Mouse (Mus musculus): ENCODE measurements around the gene Faap20. TPM values are rescaled to one million over a fixed set of nuclear protein-coding genes. Genes with fewer than 3 reads are reported as not detected.
A peak's percentile ranks its signal among the peaks of the same experiment; 100 is the strongest.

The Faap20 gene
- polyA plus RNA-seq, 1 experiment from 2014 or later = 70.1 TPM

- 74% methylated on average over 5 of the region's 5 CpGs for WGBS
- ATAC-seq = no peak
- H3K27ac ChIP-seq (ENCODE audit: low read length) = no peak overlapping the region
- no peaks in the 10 kb centered on the region for H3K36me3 ChIP-seq (ENCODE audit: control insufficient read depth, insufficient read depth, low read length)
- no peak overlapping the region for H3K4me2 ChIP-seq (ENCODE audit: low read length)
- no peaks in the 10 kb centered on the region for H3K9me3 ChIP-seq (replicated peaks; ENCODE audit: control insufficient read depth, low read length, poor library complexity, severe bottlenecking)
- no peak overlapping the region for H3K4me3 ChIP-seq (ENCODE audit: low read depth, low read length)
- H3K9ac ChIP-seq (ENCODE audit: low read depth, low read length) = no peak overlapping the region
- H3K4me1 ChIP-seq (ENCODE audit: control insufficient read depth, insufficient read depth, low read length) = peaks cover 6% of the 10 kb centered on the region; the same call in 1 of the 2 replicates
- H3K27me3 ChIP-seq (ENCODE audit: control insufficient read depth, insufficient read depth, low read depth, low read length) = no peaks in the 10 kb centered on the region
These were observed 23.7 kb upstream of the Faap20 start for GRCm38 (mm10) chr4:155225918-155226317.

GRCm38 (mm10) chr4:155227986-155228385 is 21.6 kb upstream of the Faap20 start:
- H3K36me3 ChIP-seq (ENCODE audit: control insufficient read depth, insufficient read depth, low read length) = no peaks in the 10 kb centered on the region
- no peak overlapping the region for H3K9ac ChIP-seq (ENCODE audit: low read depth, low read length)
- H3K27ac ChIP-seq (ENCODE audit: low read length) = no peak overlapping the region
- no peaks in the 10 kb centered on the region; the same call in 1 of the 2 replicates for H3K4me1 ChIP-seq (ENCODE audit: control insufficient read depth, insufficient read depth, low read length)
- H3K4me2 ChIP-seq (ENCODE audit: low read length) = no peak overlapping the region
- no peak overlapping the region for H3K4me3 ChIP-seq (ENCODE audit: low read depth, low read length)
- WGBS = 89% methylated on average over 4 of the region's 4 CpGs
- no peaks in the 10 kb centered on the region for H3K9me3 ChIP-seq (replicated peaks; ENCODE audit: control insufficient read depth, low read length, poor library complexity, severe bottlenecking)
- H3K27me3 ChIP-seq (ENCODE audit: control insufficient read depth, insufficient read depth, low read depth, low read length) = no peaks in the 10 kb centered on the region
- no peak for ATAC-seq

DNA sequence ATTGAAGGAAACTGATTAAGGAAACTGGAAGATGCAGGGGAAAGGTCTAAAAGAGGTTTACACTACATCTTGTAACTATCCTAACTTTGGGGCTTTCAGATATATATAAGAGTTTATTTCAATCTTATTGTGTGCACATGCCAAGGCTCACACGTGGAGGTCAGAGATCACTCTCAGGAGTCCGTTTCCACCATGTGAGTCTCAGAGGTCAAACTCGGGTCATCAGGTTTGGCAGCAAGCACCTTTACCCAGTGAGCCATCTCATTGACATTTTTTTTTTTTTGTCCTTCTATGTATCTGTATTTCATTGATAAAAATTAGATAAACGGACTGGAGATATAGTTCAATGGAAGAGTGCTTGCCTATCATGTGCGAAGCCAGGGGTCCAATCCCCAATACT is 21.1 kb upstream of the Faap20 start:
- Histone ChIP-seq H3K4me3 (ENCODE audit: low read depth, low read length) (no peak overlapping the region), H3K27me3 (ENCODE audit: control insufficient read depth, insufficient read depth, low read depth, low read length) (no peaks in the 10 kb centered on the region), H3K4me1 (ENCODE audit: control insufficient read depth, insufficient read depth, low read length) (no peaks in the 10 kb centered on the region; the same call in 1 of the 2 replicates), H3K27ac (ENCODE audit: low read length) (no peak overlapping the region), H3K36me3 (ENCODE audit: control insufficient read depth, insufficient read depth, low read length) (no peaks in the 10 kb centered on the region), H3K9me3 (replicated peaks; ENCODE audit: control insufficient read depth, low read length, poor library complexity, severe bottlenecking) (no peaks in the 10 kb centered on the region), H3K4me2 (ENCODE audit: low read length) (no peak overlapping the region), H3K9ac (ENCODE audit: low read depth, low read length) (no peak overlapping the region)
- ATAC-seq = no peak
- WGBS = 84% methylated on average over 5 of the region's 5 CpGs

DNA sequence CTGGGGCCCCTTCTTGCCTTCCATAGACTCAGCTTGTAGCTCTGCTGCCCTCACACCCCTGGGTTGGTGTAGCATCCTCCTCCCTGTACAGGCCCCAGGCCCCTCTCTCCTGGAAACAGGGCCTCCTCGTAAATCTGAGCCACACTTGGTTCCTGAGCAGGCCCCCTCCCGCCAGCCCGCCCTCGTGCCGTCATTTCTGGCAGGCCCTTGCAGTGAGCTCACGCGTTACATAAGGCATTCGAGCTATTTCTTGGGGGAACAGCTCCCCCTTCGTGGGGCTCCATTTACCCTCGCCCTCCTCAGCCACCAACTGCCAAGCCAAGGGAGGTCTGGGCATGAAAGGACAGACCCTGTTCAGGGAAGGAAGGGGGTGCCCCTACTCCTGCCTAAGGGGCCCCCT is 15.7 kb upstream of the Faap20 start:
- no peaks in the 10 kb centered on the region for H3K9me3 ChIP-seq (replicated peaks; ENCODE audit: control insufficient read depth, low read length, poor library complexity, severe bottlenecking)
- H3K27me3 ChIP-seq (ENCODE audit: control insufficient read depth, insufficient read depth, low read depth, low read length) = no peaks in the 10 kb centered on the region
- no peak for ATAC-seq
- H3K4me1 ChIP-seq (ENCODE audit: control insufficient read depth, insufficient read depth, low read length) = peaks cover 26% of the 10 kb centered on the region
- H3K36me3 ChIP-seq (ENCODE audit: control insufficient read depth, insufficient read depth, low read length) = no peaks in the 10 kb centered on the region
- H3K9ac ChIP-seq (ENCODE audit: low read depth, low read length) = peak overlapping the region; percentile 18; the same call in 1 of the 2 replicates
- H3K4me3 ChIP-seq (ENCODE audit: low read depth, low read length) = no peak overlapping the region
- peak overlapping the region; percentile 91 for H3K27ac ChIP-seq (ENCODE audit: low read length)
- WGBS = 32% methylated on average over 10 of the region's 10 CpGs
- H3K4me2 ChIP-seq (ENCODE audit: low read length) = no peak overlapping the region

GRCm38 (mm10) chr4:155234371-155235310 is 15.0 kb upstream of the Faap20 start:
- Histone ChIP-seq H3K36me3 (ENCODE audit: control insufficient read depth, insufficient read depth, low read length) (no peaks in the 10 kb centered on the region), H3K4me2 (ENCODE audit: low read length) (peak overlapping the region; percentile 47), H3K27me3 (ENCODE audit: control insufficient read depth, insufficient read depth, low read depth, low read length) (no peaks in the 10 kb centered on the region), H3K27ac (ENCODE audit: low read length) (peak overlapping the region; percentile 91), H3K9me3 (replicated peaks; ENCODE audit: control insufficient read depth, low read length, poor library complexity, severe bottlenecking) (no peaks in the 10 kb centered on the region), H3K4me3 (ENCODE audit: low read depth, low read length) (no peak overlapping the region), H3K9ac (ENCODE audit: low read depth, low read length) (peak overlapping the region; percentile 50), H3K4me1 (ENCODE audit: control insufficient read depth, insufficient read depth, low read length) (peaks cover 26% of the 10 kb centered on the region)
- ATAC-seq = peak; percentile 29; the same call in 1 of the 2 replicates
- WGBS = 64% methylated on average over 8 of the region's 8 CpGs

- 10% methylated on average over 18 of the region's 18 CpGs for WGBS
- H3K9me3 ChIP-seq (replicated peaks; ENCODE audit: control insufficient read depth, low read length, poor library complexity, severe bottlenecking) = no peaks in the 10 kb centered on the region
- peak overlapping the region; percentile 47 for H3K4me2 ChIP-seq (ENCODE audit: low read length)
- H3K4me1 ChIP-seq (ENCODE audit: control insufficient read depth, insufficient read depth, low read length) = peaks cover 26% of the 10 kb centered on the region
- H3K36me3 ChIP-seq (ENCODE audit: control insufficient read depth, insufficient read depth, low read length) = no peaks in the 10 kb centered on the region
- H3K27me3 ChIP-seq (ENCODE audit: control insufficient read depth, insufficient read depth, low read depth, low read length) = no peaks in the 10 kb centered on the region
- 0 out of 2 replicates have a peak overlapping the region, but pooled peaks have one; percentile 7 for H3K4me3 ChIP-seq (ENCODE audit: low read depth, low read length)
- peak; percentile 88 for ATAC-seq
- peak overlapping the region; percentile 68 for H3K9ac ChIP-seq (ENCODE audit: low read depth, low read length)
- H3K27ac ChIP-seq (ENCODE audit: low read length) = peak overlapping the region; percentile 91
These were observed 14.1 kb upstream of the Faap20 start for GRCm38 (mm10) chr4:155235311-155236119.

- H3K4me3 ChIP-seq (ENCODE audit: low read depth, low read length) = no peak overlapping the region
- no peak for ATAC-seq
- H3K9ac ChIP-seq (ENCODE audit: low read depth, low read length) = no peak overlapping the region
- H3K4me1 ChIP-seq (ENCODE audit: control insufficient read depth, insufficient read depth, low read length) = peaks cover 26% of the 10 kb centered on the region
- H3K9me3 ChIP-seq (replicated peaks; ENCODE audit: control insufficient read depth, low read length, poor library complexity, severe bottlenecking) = no peaks in the 10 kb centered on the region
- no peaks in the 10 kb centered on the region for H3K27me3 ChIP-seq (ENCODE audit: control insufficient read depth, insufficient read depth, low read depth, low read length)
- H3K36me3 ChIP-seq (ENCODE audit: control insufficient read depth, insufficient read depth, low read length) = no peaks in the 10 kb centered on the region
- WGBS = 75% methylated on average over 12 of the region's 12 CpGs
- H3K4me2 ChIP-seq (ENCODE audit: low read length) = no peak overlapping the region
- H3K27ac ChIP-seq (ENCODE audit: low read length) = peak overlapping the region; percentile 91; the same call in 1 of the 2 replicates
These were observed 12.7 kb upstream of the Faap20 start for GRCm38 (mm10) chr4:155236737-155237385.

DNA sequence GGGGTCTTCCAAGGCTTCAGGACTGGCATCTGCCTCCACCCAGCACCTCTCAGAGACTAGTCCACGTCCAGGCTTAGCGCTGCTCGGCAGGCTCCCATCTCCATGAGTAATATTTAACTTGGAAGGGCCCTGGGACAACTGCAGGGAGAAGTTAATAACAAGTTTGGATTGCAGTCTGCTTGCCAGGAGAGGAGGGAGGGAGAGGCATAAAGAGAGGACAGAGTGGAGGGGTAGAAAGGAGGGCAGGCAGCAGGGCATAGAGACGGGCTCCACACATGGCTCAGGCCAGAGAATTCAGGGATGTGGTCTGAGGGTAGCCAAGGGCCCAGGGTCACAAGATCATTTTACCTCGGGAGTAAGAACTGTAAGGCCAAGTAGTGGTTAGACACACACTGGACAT is 11.3 kb upstream of the Faap20 start:
- no peaks in the 10 kb centered on the region for H3K9me3 ChIP-seq (replicated peaks; ENCODE audit: control insufficient read depth, low read length, poor library complexity, severe bottlenecking)
- no peaks in the 10 kb centered on the region for H3K36me3 ChIP-seq (ENCODE audit: control insufficient read depth, insufficient read depth, low read length)
- peaks cover 26% of the 10 kb centered on the region for H3K4me1 ChIP-seq (ENCODE audit: control insufficient read depth, insufficient read depth, low read length)
- WGBS = 82% methylated on average over 5 of the region's 5 CpGs
- H3K27ac ChIP-seq (ENCODE audit: low read length) = no peak overlapping the region
- no peaks in the 10 kb centered on the region for H3K27me3 ChIP-seq (ENCODE audit: control insufficient read depth, insufficient read depth, low read depth, low read length)
- H3K4me3 ChIP-seq (ENCODE audit: low read depth, low read length) = no peak overlapping the region
- H3K4me2 ChIP-seq (ENCODE audit: low read length) = no peak overlapping the region
- ATAC-seq = no peak
- no peak overlapping the region for H3K9ac ChIP-seq (ENCODE audit: low read depth, low read length)

All from midbrain, embryonic 16.5 days (tissue).